Mouse (Mus musculus) common myeloid progenitor, adult 5-6 weeks (primary cell): ENCODE results near the gene Hdac5. TPM values are rescaled to one million over a fixed set of nuclear protein-coding genes. Genes with fewer than 3 reads are reported as not detected.
A peak's percentile ranks its signal among the peaks of the same experiment; 100 is the strongest.
"Not testable (repeated sequence)": the region's sequence is repeated elsewhere in the genome, so short reads cannot be mapped to it uniquely, and the experiment has no call there.

ENCODE experiments used
- ATAC-seq: replicated peaks from 2 replicates; pipeline ENCODE4 v1.8.0; 2016; ENCODE audit warnings: low read depth, mild to moderate bottlenecking, moderate TSS enrichment, inconsistent platforms; ENCODE audit not compliant: poor library complexity, severe bottlenecking
- total RNA-seq: library from RNA; stranded (forward); fragments of 200-1000, 187-1606 nt; gene quantifications from 2 replicates; pipeline ENCODE4 v1.2.3, GENCODE M21; 2017

The Hdac5 gene
- total RNA-seq, 1 experiment from 2014 or later, result 20.7 TPM

- ATAC-seq, result no peak
Measured at GRCm38 (mm10) chr11:102188980-102189379, 41.0 kb downstream of the Hdac5 start.

DNA sequence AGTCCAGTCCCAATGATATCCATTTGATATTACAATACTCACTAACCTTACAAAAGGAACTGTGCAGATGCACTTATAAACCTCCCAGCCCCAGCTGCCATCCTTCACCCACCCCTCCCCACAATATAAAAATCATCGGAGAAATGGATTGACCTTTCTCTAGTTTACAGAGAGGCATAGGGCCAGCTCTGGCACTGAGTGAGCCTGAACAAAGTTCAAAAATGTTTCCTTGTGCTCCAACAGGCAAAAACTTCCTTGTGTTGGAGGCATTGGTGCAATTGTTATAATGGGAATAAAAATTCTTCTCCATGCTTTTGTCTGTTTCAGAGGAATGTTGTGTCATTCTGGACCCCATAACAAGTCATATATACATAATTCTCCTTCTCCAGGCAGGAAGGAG, 43.7 kb downstream of the Hdac5 start:
- no peak for ATAC-seq

DNA sequence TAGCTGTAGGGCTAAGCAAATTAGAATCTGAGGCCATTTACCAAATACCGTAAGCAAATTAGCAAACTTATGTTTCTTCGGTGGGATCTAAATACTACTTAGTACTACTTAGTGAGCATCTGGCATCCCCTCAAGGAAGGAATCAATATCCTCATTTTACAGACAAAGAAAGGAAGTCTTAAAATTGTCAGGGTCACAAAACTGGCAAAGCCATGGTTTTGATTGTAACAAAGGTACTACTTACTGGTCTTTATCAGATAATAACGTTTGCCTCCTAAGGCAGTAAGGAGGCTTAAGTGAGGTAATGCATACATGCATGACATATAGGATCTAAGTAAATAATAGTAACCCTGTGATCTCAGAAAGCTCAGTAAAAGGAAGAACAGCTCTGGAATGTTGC, 44.3 kb downstream of the Hdac5 start:
- ATAC-seq, result no peak

DNA sequence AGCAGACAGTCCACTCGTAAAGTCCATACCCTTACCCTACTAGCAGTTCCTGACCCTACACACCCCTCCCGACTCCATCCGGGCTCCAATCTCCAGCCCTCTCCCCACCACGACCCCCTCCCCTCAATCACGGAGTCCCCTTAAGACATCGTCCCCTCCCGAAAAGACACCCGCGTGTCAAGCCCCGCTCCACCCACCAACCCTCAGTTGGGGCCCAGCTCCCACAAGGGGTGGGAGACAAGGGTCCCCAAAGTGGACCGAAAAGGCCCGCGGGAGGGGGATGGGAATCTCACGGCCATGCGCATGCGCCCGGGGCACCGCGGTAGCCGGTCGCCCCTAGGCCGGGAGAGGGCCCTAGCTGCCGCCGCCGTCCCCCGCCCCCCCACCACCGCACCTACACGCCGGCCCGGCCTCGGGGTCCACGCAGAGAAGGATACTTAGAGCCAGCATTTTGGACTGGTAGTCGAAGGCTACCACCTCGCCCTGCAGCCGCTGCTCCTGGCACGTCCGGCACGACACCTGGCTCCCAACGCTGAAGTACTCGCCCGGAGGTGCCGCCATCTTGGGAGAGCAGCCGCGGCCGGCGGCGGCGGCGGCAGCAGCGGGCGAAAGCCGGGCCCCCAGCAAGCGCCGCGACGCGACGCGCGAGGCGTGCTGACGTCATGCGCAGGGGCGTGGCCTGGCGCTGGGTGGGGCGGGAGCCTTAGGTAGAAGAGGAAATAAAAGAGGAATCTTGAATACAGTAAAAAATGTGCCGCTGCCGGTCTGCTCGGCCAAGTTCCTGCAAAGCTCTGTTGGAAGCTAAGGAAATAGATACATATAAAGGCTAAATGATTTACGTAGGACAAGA, 45.1 kb downstream of the Hdac5 start, which contains the start of gene Lsm12:
Gene Lsm12, minus strand, starts transcription at position 651 of the 850 bp plus-strand sequence.
- peak; percentile 53 for ATAC-seq

DNA sequence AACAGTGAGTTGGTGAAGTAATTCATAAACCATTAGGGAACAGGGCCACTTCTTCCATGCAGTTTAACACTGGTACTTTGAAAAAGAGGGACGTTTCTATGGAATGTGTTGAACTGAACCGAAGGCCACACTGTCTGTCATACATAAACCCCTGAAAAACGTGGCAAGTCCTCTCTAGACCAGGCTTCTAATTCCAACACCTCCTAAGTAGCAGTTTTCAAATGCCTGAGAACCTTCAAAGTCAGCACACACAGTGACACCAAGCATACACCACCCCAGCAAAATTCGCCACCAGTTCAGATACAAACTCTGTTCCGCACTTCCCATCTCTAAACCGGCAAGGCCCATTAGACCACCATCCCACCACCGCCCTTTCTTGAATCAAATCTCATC, 45.7 kb downstream of the Hdac5 start:
- ATAC-seq, result no peak

- no peak for ATAC-seq
Measured at GRCm38 (mm10) chr11:102179836-102180235, 50.1 kb downstream of the Hdac5 start.

DNA sequence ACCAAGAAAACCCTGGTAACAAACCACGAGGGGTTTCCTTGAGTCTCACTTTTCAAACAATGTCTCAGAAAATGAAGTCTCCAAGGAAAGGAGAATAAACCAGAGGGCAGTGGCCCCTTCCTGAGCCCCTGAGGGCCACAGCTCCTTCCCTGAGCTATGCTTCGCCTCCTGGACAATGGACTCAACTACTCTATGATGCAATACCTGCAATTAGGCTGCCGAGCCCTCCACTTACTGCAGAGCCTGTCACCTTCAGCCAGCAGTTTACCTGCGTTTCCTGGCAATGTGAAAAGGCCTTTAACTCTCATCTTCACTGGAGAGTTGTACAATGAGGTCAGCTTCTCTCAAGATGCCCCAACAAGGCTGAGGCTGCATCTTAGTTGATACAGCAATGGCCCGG, 61.3 kb downstream of the Hdac5 start:
- no peak for ATAC-seq

- no peak for ATAC-seq
Measured at GRCm38 (mm10) chr11:102167539-102167938, 62.4 kb downstream of the Hdac5 start.

DNA sequence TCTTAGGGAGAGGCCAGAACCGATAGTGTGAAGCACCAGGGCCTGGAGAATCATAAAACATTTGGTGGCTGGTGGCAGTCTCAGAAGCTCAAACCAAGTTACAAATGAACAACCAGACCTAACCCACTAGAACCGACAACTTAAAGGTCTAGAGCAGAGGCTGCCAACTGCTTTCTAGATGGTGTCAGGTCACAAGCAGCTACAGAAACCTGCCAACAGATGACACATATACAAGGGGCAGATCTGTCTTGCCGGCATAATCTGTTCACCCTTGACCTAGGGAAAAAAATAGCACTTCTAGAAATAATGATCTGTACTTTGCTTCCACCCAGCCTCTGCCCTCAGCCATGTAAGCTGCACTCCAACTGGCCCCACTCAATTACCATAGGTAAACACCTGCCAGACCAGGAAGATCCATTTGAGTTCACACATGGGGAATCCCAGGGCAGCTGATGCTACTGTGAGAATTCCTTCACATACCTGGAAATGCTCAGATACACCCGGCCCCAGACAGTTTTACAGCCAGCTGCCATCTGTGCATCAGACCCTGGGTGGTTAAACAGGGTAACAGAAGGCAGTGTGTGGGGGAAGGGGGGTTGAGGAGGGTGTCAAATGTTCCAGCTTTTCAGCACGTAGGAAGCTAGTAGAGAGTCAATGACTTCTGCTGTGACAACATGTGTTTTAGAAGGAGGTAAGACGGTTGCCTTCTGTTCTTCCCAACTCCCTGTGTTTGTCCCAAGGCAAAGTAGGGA, 63.8 kb downstream of the Hdac5 start:
- no peak for ATAC-seq

GRCm38 (mm10) chr11:102159781-102160180, 70.2 kb downstream of the Hdac5 start:
- ATAC-seq, result no peak

DNA sequence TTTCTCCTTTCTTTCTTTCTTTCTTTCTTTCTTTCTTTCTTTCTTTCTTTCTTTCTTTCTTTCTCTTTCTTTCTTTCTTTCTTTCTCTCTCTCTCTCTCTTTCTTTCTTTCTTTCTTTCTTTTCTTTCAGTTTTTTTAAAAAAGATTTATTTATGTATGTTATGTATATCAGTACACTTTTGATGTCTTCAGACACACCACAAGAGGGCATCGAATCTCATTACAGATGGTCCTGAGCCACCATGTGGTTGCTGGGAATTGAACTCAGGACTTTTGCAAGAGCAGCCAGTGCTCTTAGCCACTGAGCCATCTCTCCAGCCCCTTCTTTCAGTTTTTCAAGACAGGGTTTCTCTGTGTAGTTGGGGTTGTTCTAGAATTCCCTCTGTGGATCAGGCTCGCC, 71.9 kb downstream of the Hdac5 start:
- ATAC-seq, result not testable (repeated sequence)

DNA sequence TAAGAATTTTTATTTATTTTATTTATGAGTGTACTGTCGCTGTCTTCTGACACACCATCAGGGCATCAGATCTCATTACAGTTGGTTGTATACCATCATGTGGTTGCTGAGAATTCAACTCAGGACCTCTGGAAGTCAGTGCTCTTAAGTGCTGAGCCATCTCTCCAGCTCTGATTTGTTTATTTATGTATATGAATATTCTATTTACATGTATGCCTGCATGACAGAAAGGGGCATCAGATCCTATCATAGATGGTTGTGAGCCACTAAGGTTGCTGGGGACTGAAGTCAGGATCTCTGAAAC, 73.2 kb downstream of the Hdac5 start:
- ATAC-seq, result no peak

DNA sequence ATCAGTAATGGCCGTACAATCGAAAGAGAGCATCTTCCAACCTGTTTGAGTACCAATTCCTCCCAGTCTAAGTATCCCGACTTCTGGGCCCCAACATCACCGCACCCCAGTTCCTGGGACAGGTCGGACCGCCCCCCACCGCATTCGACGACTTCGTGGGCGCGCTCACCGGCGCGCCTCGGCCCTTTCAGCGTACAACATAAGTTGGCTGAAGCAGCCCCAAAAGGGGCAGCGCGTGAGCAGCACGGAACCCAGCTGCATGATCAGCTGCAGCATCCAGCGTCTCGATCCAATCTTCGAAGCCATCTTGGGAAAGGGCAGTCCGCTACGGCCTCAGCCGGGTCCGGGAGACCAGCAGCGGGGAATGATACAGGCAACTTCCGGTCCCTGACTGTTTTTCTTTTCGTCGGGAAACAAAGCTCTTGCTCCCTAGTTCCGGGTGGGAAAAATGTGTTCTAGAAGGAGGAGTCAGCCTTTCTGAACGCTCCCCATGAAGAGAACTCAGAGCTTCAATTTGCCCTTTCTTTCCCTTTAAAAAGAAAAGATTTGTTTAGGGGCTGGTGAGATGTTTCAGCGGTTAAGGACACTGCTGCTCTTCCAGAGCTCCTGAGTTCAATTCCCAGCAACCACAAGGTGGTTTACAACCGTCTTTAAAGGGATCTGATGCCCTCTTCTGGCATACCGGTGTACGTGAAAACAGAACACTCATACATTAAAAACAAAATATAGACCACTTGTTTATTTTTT, 73.8 kb downstream of the Hdac5 start, which contains the start of gene Tmem101:
Gene Tmem101, minus strand, starts transcription at position 366 of the 747 bp plus-strand sequence.
- ATAC-seq, result peak; percentile 87

DNA sequence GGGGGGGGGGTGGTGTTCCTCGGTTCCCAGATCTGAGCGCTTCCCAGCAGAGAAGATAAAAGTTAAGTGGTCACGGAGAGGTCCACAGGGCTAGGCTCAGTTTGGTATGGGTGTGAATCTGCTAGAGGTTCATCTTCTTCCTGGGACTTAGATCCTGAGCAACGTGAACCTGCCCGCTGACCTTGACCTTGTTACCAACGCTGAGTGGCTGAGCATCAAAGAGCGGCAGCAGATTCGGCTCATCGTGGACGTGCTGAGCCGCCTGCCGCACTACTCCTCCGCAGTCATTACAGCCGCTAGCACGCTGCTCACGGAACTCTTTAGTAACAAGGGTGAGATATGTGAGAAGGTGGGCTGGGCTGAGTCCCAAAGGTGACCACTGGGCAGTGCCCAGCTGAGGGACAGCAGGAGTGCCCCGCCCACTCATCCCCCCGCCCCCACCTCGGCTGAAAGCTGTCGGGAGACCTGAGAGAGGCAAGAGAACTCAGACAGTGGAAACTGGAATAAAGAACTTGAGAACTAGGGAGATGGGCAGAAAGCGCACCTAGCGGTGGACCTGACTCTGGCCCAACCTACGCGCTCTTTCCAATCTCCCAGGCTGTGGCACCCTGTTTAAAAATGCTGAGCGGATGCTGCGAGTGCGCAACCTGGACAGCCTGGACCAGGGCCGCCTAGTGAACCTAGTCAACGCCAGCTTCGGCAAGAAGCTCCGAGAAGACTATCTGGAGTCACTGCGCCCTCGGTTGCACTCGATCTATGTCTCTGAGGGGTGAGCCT, 82.6 kb downstream of the Hdac5 start:
- ATAC-seq, result no peak

DNA sequence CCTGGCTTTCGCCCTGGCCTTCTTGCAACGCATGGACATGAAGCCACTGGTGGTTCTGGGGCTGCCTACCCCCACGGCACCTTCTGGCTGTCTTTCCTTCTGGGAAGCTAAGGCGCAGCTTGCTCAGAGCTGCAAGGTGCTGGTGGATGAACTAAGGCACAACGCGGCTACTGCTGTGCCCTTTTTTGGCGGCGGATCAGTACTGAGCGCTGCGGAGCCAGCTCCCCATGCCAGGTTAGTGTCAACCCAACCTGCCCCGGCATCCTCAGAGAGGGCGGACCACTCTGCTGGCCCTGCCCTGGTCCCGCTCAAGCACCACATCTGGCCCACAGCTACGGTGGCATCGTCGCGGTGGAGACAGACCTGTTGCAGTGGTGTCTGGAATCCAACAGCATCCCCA, 83.4 kb downstream of the Hdac5 start:
- ATAC-seq, result peak; percentile 34

GRCm38 (mm10) chr11:102146005-102146404, 84.0 kb downstream of the Hdac5 start:
- ATAC-seq, result peak; percentile 42

DNA sequence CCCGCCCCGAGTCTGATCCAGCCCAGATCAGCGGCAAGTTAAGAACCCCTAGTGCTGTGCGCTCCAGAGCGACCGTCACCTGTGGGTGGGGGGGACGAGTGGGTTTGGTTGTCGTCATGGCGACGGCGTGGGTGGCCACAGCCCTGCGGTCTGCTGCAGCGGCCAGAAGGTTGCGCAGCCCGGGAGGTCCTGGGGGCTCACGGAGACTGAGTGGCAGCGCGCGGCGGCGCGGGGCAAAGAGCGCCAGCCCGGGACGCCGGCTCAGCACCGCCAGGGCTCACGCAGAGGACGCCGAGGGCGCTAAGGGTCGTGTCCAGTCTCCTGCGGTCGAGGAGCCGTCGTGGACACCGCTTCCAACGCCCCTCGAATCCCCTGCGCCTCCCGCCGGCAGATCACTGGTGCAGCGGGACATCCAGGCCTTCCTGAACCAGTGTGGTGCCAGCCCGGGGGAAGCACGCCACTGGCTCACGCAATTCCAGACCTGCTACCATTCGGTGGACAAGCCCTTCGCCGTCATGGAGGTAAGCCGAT, 84.4 kb downstream of the Hdac5 start, which contains the start of gene Nags:
Gene Nags, plus strand, starts transcription at position 43 of the 531 bp plus-strand sequence.
- peak; percentile 9; the same call in 1 of the 2 replicates for ATAC-seq

GRCm38 (mm10) chr11:102144957-102145470, 85.0 kb downstream of the Hdac5 start:
- ATAC-seq, result peak; percentile 5; the same call in 1 of the 2 replicates
